Mouse (Mus musculus): ENCODE measurements around the gene Lrfn3. TPM values are rescaled to one million over a fixed set of nuclear protein-coding genes. Genes with fewer than 3 reads are reported as not detected.

Lrfn3 gene
- 4.7 and 4.8 TPM in 2 replicates for polyA plus RNA-seq (2021; fragmentation: Nextera tagmentation)
- long read RNA-seq, experiment 1, partial matches to known transcripts: 10 of 10 reads
- long read RNA-seq, experiment 1, other reads (novel, unspliced or antisense): 0 of 10 reads
- long read RNA-seq, experiment 2, transcript Lrfn3-201 (3 exons, 2,886 nt): major isoform, 9 of 19 reads
- long read RNA-seq, experiment 2, partial matches to known transcripts: 10 of 19 reads
- long read RNA-seq, experiment 2, other reads (novel, unspliced or antisense): 0 of 19 reads

DNA sequence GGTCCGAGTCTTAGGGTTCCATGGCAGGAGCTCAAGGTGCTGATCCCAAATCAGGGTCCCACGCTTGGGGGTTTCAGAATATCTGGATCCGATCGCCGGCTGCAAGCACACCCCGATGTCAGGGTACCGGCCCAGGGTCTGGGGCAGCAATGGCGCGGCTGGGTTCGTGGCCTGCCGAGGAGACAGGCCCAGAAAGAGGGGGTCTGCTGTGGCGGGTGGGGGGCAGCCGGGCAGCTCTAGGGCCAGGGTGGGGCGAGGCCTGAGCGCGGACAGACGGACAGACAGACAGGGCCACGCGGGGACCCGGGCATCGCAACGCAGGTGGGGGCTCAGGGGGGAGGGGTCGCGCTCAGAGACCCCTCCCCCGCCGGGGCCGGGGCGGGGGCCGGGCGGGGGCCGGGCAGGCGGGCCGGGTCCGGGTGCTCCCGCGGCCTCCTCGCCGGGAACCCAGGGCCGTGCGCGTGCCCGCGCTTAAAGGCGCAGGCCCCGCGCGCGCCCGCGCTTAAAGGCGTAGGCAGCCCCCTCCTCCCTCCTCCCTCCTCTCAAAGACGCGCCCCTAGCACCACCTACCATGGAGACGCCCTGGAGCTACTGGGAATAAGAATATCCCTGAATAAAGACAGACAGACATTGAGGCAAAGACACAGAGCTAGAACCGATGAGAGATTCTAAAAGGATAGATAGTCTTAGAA lies at the start of gene Lrfn3:
Gene Lrfn3 (minus strand): TSS at position 121 of the 692 bp plus-strand sequence.

DNA sequence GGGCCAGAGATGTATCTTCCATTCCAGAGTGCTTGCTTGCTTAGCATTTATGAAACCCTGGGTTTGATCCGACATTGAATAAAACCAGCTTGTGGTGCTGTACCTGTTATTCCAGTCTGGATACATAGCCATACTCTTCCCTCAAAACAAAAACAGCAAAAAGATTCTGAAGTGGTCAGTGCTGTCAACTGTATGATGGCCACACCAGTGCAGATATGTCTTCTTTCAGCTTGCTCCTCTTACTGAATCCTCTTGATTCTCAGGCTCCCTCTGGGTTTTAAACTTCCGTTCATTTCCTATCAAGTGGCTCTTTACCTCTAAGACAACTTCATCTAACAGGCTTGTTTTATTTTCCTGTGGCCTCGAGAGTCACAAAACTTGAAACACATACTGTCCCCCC lies 38.8 kb downstream of the Lrfn3 start, which contains the start of gene Sdhaf1:
Gene Sdhaf1 (minus strand): TSS at position 101 of the 400 bp plus-strand sequence.

DNA sequence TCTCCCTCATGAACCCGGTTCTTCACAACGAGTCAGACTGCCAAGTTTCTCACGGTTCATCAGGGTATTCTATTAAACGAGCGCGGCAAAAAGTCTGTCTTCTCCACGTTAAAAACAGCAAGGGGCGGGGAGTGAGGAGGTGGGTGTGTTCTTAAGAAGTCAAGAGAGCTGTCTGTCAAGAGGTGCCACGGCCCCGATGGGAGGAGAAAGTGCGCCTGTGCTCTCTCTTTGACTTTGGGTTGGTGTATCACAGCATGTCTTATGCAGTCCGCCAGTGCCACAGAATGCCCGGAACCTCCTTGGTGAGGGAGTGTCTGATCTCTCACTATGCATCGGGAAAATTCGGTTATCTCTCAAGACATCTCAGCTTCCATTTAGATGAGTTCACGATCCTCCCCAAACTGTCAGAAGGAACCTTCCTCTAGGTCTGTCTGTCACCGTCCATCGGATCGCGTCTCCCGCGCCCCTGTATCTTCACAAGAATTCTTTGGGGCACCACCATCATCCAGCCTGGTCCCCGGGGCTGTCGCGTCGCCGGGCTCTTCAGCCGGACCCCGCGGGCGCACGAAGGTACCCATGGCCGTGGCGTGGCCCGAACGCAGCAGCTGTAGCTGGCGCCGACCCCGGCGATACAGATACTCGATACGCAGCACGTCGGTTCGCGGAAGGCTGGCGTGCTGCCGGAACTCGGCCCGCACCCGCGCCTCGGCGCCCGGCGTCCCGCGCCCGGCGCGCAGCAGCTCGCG lies 40.9 kb downstream of the Lrfn3 start, which contains the start of gene E130208F15Rik:
Gene E130208F15Rik (plus strand): TSS at position 202 of the 746 bp plus-strand sequence.

DNA sequence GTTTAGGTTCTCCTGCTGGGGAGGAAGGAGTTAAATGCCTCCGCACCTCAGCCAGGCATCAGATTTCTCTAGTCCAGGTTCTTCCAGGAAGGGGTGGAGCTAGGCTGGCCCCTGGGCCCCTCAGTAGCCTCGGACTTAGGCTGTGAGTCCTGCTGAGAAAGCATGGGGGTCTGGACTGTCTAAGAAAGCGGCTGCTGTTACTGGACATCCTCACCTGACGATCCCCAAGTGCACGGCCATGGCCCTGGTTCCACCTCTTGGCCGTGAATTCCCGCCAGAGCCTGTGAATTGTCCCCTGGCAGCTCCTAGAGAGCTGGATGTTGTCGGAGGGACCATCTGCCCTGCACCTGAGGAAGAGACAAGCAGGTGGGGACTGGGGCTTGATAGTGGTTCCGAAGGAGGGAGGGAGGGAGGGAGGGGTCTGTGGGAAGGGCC lies 47.8 kb downstream of the Lrfn3 start, which contains the start of gene Syne4:
Gene Syne4 (plus strand): TSS at position 87 of the 435 bp plus-strand sequence.

DNA sequence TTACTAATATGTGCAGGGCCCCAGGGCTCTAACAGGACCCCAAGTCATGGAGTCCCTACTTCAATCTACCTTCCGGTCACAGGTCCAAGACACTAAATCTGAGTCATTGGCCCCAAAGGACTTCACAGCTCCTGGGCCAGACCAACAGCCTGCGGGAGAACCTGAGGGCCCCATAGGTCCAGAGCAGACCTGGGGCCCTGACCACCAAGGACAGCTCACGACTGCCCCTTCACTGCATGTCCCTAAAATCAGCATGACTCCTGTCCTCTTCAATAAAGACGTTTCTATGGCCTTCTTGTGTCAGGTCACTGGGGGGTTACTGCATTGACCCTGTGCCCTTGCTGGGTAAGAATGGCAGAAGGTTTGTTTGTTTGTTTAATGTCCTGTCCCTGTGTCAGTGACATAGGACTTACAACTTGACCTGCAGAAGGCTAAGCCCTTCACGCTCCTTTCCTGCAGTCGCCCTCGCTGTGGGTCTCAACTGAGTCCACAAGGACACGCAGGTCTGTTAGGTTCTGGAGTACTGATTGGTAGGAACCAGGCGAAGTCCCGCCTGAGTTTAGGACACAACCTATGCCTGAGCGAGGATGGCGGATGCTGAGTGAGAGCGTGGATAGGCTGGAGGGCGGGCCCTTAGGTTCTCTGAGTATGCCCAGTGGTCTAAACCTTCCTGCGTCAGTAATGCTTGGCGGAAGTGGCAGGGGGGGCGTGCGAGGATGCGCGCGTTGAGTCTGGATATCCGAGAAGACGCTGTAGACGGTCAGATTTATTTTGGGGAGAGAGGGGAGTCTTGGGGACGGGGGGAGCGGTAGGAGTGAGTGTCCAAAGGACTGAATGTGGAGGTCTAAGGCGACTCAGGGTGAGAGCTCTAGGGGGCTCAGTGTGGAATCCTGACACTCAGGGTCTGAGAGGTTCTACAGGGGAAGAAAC lies 54.2 kb downstream of the Lrfn3 start, which contains the start of gene Alkbh6:
Gene Alkbh6 (plus strand): TSS at position 642 of the 930 bp plus-strand sequence.

Other genes starting within 250 kb of the Lrfn3 start
- gene Zfp382, start 240.8 kb downstream of the Lrfn3 start, polyA plus RNA-seq (2021; fragmentation: Nextera tagmentation): 7.3 and 8.7 TPM in 2 replicates
- 3.2 and 3.3 TPM in 2 replicates for gene Zfp146, start 193.0 kb downstream of the Lrfn3 start, polyA plus RNA-seq (2021; fragmentation: Nextera tagmentation)
- gene Cox7a1, start 178.6 kb downstream of the Lrfn3 start, polyA plus RNA-seq (2021; fragmentation: Nextera tagmentation): 13.4 and 28.5 TPM in 2 replicates
- 39.7 and 41.1 TPM in 2 replicates for gene Capns1, start 164.0 kb downstream of the Lrfn3 start, polyA plus RNA-seq (2021; fragmentation: Nextera tagmentation)
- gene Polr2i, start 130.8 kb downstream of the Lrfn3 start, polyA plus RNA-seq (2021; fragmentation: Nextera tagmentation): 144 and 151 TPM in 2 replicates
- 265 and 278 TPM in 2 replicates for gene Tbcb, start 130.5 kb downstream of the Lrfn3 start, polyA plus RNA-seq (2021; fragmentation: Nextera tagmentation)
- gene Ovol3, start 127.0 kb downstream of the Lrfn3 start, polyA plus RNA-seq (2021; fragmentation: Nextera tagmentation): not detected in 2 replicates
- 0.13 and 0.30 TPM in 2 replicates for gene Thap8, start 82.7 kb downstream of the Lrfn3 start, polyA plus RNA-seq (2021; fragmentation: Nextera tagmentation)
- 0.25 and 0.58 TPM in 2 replicates for gene Wdr62, start 82.4 kb downstream of the Lrfn3 start, polyA plus RNA-seq (2021; fragmentation: Nextera tagmentation)
- gene Clip3, start 71.0 kb downstream of the Lrfn3 start, polyA plus RNA-seq (2021; fragmentation: Nextera tagmentation): 160 and 231 TPM in 2 replicates
- gene Alkbh6, start 54.1 kb downstream of the Lrfn3 start, polyA plus RNA-seq (2021; fragmentation: Nextera tagmentation): 140 and 144 TPM in 2 replicates
- gene Syne4, start 48.0 kb downstream of the Lrfn3 start, polyA plus RNA-seq (2021; fragmentation: Nextera tagmentation): 0.33 and 0.63 TPM in 2 replicates
- gene E130208F15Rik, start 41.0 kb downstream of the Lrfn3 start, polyA plus RNA-seq (2021; fragmentation: Nextera tagmentation): 3.0 and 4.7 TPM in 2 replicates
- gene Sdhaf1, start 38.9 kb downstream of the Lrfn3 start, polyA plus RNA-seq (2021; fragmentation: Nextera tagmentation): 22.3 and 23.3 TPM in 2 replicates
- gene Tyrobp, start 51.0 kb upstream of the Lrfn3 start, polyA plus RNA-seq (2021; fragmentation: Nextera tagmentation): 120 and 125 TPM in 2 replicates
- gene Hcst, start 57.1 kb upstream of the Lrfn3 start, polyA plus RNA-seq (2021; fragmentation: Nextera tagmentation): 2.7 and 3.0 TPM in 2 replicates
- 0.40 and 0.80 TPM in 2 replicates for gene Nfkbid, start 59.0 kb upstream of the Lrfn3 start, polyA plus RNA-seq (2021; fragmentation: Nextera tagmentation)
- 316 and 379 TPM in 2 replicates for gene Aplp1, start 82.8 kb upstream of the Lrfn3 start, polyA plus RNA-seq (2021; fragmentation: Nextera tagmentation)
- gene Kirrel2, start 94.9 kb upstream of the Lrfn3 start, polyA plus RNA-seq (2021; fragmentation: Nextera tagmentation): 1.9 and 2.2 TPM in 2 replicates
- gene Nphs1, start 95.5 kb upstream of the Lrfn3 start, polyA plus RNA-seq (2021; fragmentation: Nextera tagmentation): 0.90 and 0.92 TPM in 2 replicates
- gene Prodh2, start 130.8 kb upstream of the Lrfn3 start, polyA plus RNA-seq (2021; fragmentation: Nextera tagmentation): not detected in 2 replicates
- gene Arhgap33, start 172.3 kb upstream of the Lrfn3 start, polyA plus RNA-seq (2021; fragmentation: Nextera tagmentation): 43.0 and 61.1 TPM in 2 replicates
- gene Hspb6, start 189.4 kb upstream of the Lrfn3 start, polyA plus RNA-seq (2021; fragmentation: Nextera tagmentation): 6.1 and 6.3 TPM in 2 replicates
- 1.2 and 4.0 TPM in 2 replicates for gene Proser3, start 189.5 kb upstream of the Lrfn3 start, polyA plus RNA-seq (2021; fragmentation: Nextera tagmentation)
- 65.8 and 69.9 TPM in 2 replicates for gene Lin37, start 197.1 kb upstream of the Lrfn3 start, polyA plus RNA-seq (2021; fragmentation: Nextera tagmentation)
- 122 and 127 TPM in 2 replicates for gene U2af1l4, start 200.5 kb upstream of the Lrfn3 start, polyA plus RNA-seq (2021; fragmentation: Nextera tagmentation)
- gene Gm49396, start 200.6 kb upstream of the Lrfn3 start, polyA plus RNA-seq (2021; fragmentation: Nextera tagmentation): 0.33 and 0.40 TPM in 2 replicates
- 190 and 201 TPM in 2 replicates for gene Psenen, start 200.9 kb upstream of the Lrfn3 start, polyA plus RNA-seq (2021; fragmentation: Nextera tagmentation)
- gene Igflr1, start 202.7 kb upstream of the Lrfn3 start, polyA plus RNA-seq (2021; fragmentation: Nextera tagmentation): 0.46 and 0.69 TPM in 2 replicates
- gene Kmt2b, start 226.0 kb upstream of the Lrfn3 start, polyA plus RNA-seq (2021; fragmentation: Nextera tagmentation): 1.4 and 3.8 TPM in 2 replicates
- 0.23 and 0.30 TPM in 2 replicates for gene Zbtb32, start 236.1 kb upstream of the Lrfn3 start, polyA plus RNA-seq (2021; fragmentation: Nextera tagmentation)